Mouse (Mus musculus) forebrain, embryonic 13.5 days (tissue): Measurements from ENCODE around the gene Ndst4. TPM values are rescaled to one million over a fixed set of nuclear protein-coding genes. Genes with fewer than 3 reads are reported as not detected.

Experiments used
- ATAC-seq: fragments of 200-750 bp; cut with Nextera tagmentation; 2 replicates; pipeline ENCODE4 v1.8.0; 2017
- H3K27ac ChIP-seq: fragments of 300-500 bp; sonication (generic); 2 replicates; pipeline ENCODE4 v1.5.1; 2015; ENCODE audit warnings: inconsistent platforms, mild to moderate bottlenecking, moderate library complexity
- H3K27me3 ChIP-seq: fragments of 300-500 bp; sonication (generic); 2 replicates; pipeline ENCODE4 v1.6.1; 2015; ENCODE audit warnings: mild to moderate bottlenecking, inconsistent platforms
- H3K36me3 ChIP-seq: fragments of 300-500 bp; sonication (generic); 2 replicates; pipeline ENCODE4 v1.6.1; 2015; ENCODE audit warnings: mild to moderate bottlenecking, inconsistent platforms; ENCODE audit not compliant: poor library complexity, severe bottlenecking
- H3K4me1 ChIP-seq: fragments of 300-500 bp; sonication (generic); 2 replicates; pipeline ENCODE4 v1.6.1; 2015; ENCODE audit warnings: inconsistent platforms
- H3K4me2 ChIP-seq: fragments of 300-500 bp; sonication (generic); 2 replicates; pipeline ENCODE4 v1.6.1; 2015; ENCODE audit warnings: inconsistent platforms, mild to moderate bottlenecking, moderate library complexity
- H3K4me3 ChIP-seq: fragments of 300-500 bp; sonication (generic); 2 replicates; pipeline ENCODE4 v1.5.1; 2015; ENCODE audit warnings: mild to moderate bottlenecking, inconsistent platforms
- H3K9ac ChIP-seq: fragments of 300-500 bp; sonication (generic); 2 replicates; pipeline ENCODE4 v1.6.1; 2015; ENCODE audit warnings: mild to moderate bottlenecking, inconsistent platforms
- H3K9me3 ChIP-seq: fragments of 300-500 bp; sonication (generic); replicated peaks from 2 replicates; pipeline ENCODE4 v1.6.1; 2016; ENCODE audit warnings: inconsistent platforms
- WGBS: fragments of 180-500 bp; shearing (Covaris S2); methylation state at CpG from one replicate; pipeline ENCODE4 v1.1.7; 2015; 5-methylcytosine and 5-hydroxymethylcytosine counted together
- polyA plus RNA-seq: library from polyadenylated mRNA; unstranded; fragments of >200 nt; fragmentation: Nextera tagmentation; extraction: Ambion mirVana; gene quantifications from 2 replicates; pipeline ENCODE4 v1.2.1, GENCODE M21; 2015

Gene Ndst4
- polyA plus RNA-seq, 1 experiment from 2014 or later = 1.1 TPM

DNA sequence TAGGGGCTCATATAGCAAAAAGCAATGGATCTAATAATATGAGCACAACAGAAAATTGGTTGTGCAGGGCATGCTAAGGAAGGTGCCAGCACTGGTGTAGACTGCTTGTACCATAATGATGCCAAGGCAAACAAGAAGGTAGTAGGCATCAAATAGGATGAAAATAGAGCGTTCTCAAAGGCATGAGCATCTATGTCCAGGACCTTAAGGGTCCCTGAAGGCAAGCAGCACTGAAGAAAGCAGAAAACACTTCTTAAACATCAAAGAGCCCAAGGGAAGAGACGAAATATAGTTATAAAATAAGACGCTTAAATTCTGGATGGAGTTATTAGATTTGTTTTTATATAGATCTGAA is 341.2 kb downstream of the Ndst4 start:
- no peaks in the 10 kb centered on the region for H3K4me1 ChIP-seq
- H3K4me2 ChIP-seq = no peak overlapping the region
- no peaks in the 10 kb centered on the region for H3K27me3 ChIP-seq
- no peak overlapping the region for H3K4me3 ChIP-seq
- no peaks in the 10 kb centered on the region for H3K36me3 ChIP-seq
- no peak for ATAC-seq
- no peak overlapping the region for H3K9ac ChIP-seq
- 83% methylated on average over 3 of the region's 3 CpGs for WGBS
- no peak overlapping the region for H3K27ac ChIP-seq
- no peaks in the 10 kb centered on the region for H3K9me3 ChIP-seq

DNA sequence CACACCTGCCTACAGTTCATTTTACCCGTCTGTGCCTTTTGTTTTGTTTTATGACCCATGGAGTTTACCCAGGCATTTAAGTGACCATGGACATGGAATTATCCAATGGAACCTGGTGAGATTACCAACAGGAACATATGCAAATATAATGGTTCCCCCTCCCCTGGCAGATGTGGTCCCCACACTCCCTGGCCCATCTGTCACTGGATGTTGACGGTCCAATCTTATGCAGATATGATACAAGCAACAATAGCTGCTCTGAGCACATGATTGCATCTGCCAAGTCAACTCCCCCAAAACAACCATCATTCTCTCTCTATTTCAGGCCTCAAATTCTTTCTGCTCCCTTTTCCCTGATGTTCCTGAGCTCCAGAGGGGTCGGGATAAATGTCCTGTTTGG is 342.5 kb downstream of the Ndst4 start:
- no peak overlapping the region for H3K9ac ChIP-seq
- ATAC-seq = no peak
- no peaks in the 10 kb centered on the region for H3K4me1 ChIP-seq
- 70% methylated on average over 3 of the region's 3 CpGs for WGBS
- no peak overlapping the region for H3K4me3 ChIP-seq
- no peaks in the 10 kb centered on the region for H3K36me3 ChIP-seq
- no peak overlapping the region for H3K4me2 ChIP-seq
- H3K9me3 ChIP-seq = no peaks in the 10 kb centered on the region
- H3K27me3 ChIP-seq = no peaks in the 10 kb centered on the region
- H3K27ac ChIP-seq = no peak overlapping the region

- 84% methylated on average over 1 of the region's 1 CpGs for WGBS
Measured at GRCm38 (mm10) chr3:125756911-125757310, 353.0 kb downstream of the Ndst4 start.

GRCm38 (mm10) chr3:125760711-125761110 is 356.8 kb downstream of the Ndst4 start:
- Histone ChIP-seq H3K36me3 (no peaks in the 10 kb centered on the region), H3K4me1 (no peaks in the 10 kb centered on the region), H3K4me2 (no peak overlapping the region), H3K9me3 (no peaks in the 10 kb centered on the region), H3K4me3 (no peak overlapping the region), H3K27me3 (no peaks in the 10 kb centered on the region), H3K9ac (no peak overlapping the region), H3K27ac (no peak overlapping the region)
- no peak for ATAC-seq

More at GRCm38 (mm10) chr3:125756911-125757310, 353.0 kb downstream of the Ndst4 start:
- 0 out of 2 replicates have a peak, but pooled peaks have one; percentile 21 for ATAC-seq
- no peak overlapping the region for H3K4me3 ChIP-seq
- no peaks in the 10 kb centered on the region for H3K36me3 ChIP-seq
- H3K4me1 ChIP-seq = no peaks in the 10 kb centered on the region
- no peak overlapping the region for H3K27ac ChIP-seq
- H3K9ac ChIP-seq = no peak overlapping the region
- no peak overlapping the region for H3K4me2 ChIP-seq
- no peaks in the 10 kb centered on the region for H3K27me3 ChIP-seq
- no peaks in the 10 kb centered on the region for H3K9me3 ChIP-seq
